Mouse (Mus musculus) urinary bladder, postnatal 25 days (tissue): Measurements from ENCODE around the gene Tmprss12.
"Not testable (repeated sequence)": the region's sequence is repeated elsewhere in the genome, so short reads cannot be mapped to it uniquely, and the experiment has no call there.

Experiments used
- DNase-seq: peaks from one replicate; pipeline ENCODE4 v3.0.0; 2022; ENCODE audit warnings: low spot score

Gene Tmprss12

DNA sequence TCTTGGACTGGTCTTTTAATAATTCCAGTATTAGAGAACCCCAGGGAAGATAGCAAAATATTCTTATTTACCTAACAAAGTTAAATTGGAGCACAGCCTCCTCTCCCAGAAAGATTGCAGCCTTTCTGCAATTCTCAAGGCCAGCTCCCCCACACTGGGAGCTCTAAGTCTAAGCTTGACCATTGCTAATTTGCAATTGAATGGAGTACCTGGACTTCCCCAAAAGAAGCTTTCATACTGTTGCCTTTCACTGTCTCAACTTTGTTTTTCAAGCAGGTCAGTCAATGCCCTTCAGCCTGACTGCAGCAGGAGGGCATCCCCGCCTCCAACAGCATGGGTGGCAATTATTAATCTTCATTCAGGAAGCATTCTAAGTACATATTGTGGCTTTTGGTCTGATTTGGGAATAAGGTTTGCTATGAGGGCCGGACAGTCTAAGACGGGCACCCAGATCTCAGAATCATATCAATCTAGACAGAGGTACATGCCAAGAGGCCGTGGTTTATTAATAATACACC, 6.8 kb upstream of the Tmprss12 start:
- not testable (repeated sequence) for DNase-seq

DNA sequence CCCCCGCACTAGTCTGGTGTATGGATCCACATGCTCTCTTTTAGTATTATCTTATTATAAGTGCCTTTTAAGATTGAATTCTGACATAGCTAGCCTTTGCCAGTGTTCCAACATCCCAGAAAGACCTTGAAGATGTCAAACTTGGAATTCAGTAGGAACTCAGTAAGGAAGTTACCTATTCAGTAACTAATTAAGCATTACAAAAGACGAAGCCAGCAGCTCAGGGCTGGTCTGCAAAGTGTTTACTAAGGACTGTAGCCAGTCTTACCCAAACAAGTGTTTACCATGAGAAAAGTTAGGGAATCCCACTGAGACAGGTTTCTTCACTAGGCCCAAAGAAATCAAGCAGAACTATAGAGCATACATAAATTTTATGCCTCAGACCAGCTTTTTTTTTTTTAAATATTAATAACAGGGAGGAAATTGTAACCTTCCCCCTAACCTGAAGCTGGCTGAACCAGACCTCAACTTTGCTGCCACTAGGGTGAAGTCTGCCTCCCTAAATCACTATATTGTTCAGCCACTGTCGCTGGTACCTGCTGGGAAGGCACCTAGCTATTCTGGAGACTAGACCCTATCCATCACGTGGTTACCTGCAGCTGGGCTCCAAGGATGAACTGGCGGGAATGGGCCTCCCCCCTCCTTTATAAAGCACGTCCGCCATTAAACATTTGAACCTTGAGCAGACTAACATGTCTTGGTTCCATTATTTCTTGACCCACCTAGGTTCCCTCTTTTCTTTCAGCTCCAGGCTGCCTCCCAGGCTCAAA, 5.7 kb upstream of the Tmprss12 start:
- DNase-seq = no peak

DNA sequence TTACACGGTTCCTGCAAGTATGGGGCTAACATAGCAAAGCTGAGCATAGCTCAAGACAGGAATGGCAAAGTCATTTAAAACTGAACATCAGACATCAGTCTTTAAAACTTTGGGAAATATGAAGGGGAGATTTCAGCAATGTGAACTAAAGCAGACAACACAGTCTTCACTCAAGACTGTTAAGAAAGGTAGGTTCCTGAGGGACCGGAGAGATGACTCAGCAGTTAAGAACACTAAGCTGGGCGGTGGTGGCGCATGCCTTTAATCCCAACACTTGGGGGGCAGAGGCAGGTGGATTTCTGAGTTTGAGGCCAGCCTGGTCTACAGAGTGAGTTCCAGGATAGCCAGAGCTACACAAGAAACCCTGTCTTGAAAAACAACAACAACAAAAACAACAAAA, 4.2 kb upstream of the Tmprss12 start:
- DNase-seq = no peak

DNA sequence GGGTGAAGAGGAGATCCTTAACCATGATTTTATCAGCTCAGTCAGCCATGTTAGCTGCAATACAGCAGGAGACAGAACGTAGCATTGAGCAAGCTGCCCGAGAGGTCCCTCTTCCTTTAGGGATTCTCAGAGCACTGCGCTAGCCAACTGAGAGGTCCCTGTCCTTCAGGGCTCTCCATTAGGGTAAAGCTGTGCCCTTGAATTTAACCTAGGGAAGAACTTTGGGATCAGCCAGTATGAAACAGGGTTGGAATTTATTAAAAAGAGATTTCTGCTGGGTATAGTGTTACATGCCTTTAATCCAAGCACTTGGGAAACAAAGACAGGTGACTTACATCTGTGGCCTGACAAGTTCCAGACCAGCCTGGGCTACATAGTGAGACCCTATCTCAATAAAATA, 3.1 kb upstream of the Tmprss12 start:
- DNase-seq = no peak

DNA sequence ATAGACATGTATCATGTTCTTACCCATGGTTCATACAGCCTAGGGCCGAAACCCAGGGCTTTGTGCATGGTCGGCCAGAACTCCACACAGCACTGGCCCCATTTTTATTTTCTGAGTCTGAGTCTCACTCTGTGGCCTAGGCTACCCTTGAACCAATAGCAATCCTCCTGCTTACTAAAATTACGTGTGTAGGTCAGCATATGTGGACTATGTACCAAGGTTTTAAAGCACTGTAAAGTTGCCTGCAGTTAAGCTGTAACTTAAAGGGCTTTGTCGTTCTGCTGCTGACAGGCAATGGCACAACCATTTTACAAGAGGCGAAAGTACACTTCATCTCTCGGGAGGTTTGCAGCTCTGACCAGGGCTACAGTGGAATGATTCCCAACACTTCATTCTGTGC, 8.3 kb downstream of the Tmprss12 start:
- no peak for DNase-seq

DNA sequence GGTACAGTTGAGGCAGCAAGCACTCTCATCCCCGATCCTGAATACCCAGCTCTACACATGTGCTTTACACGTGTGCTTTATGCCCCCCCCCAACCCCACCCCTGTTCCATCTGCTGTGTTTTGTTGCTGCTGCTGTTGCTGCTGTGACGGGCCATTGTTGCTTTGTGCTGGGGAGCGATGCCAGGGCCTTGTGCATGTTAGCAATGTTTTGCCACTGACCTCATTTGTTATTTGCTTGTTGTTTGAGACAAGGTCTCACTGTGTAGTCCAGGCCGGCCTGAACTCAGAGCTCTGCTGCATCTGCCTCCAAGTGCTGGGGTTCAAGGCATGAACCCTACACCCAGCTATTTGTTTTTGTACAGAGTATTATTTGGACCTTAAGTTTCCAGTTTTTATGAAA, 10.2 kb downstream of the Tmprss12 start:
- no peak for DNase-seq

DNA sequence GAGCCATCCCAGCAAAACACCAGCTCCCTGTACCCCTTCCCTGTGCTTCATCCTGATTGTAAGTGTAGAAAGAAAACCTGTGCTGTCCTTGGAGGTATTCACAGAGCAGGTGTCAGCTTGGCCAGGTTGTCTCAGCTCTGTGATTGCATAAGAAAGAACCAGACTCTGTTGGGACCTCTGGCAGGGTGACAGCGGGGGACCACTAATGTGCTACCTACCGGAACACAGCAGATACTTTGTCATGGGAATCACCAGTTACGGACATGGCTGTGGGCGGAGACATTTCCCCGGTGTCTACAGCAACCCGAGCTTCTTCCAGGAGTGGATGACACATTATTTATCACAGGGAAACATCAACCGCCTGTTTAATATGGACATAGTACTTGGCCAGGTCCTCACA, 11.7 kb downstream of the Tmprss12 start:
- DNase-seq = no peak

DNA sequence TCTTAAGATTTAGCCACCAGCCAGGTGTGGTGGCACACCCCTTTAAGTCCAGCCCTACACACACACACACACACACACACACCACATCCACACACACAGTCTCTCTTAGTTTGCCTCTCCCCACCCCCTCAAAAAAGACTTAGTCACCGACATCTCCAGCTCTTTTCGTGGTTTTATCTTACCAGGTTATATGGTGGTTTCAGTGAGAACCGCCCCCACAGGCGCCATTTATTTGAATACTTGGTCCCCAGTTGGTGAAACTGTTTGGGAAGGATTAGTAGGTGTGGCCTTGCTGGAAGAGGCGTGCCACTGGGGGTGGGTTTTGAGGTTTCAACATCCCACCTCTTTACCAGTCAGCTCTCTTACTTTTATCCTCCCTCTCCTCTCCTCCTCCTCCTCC, 17.2 kb downstream of the Tmprss12 start:
- DNase-seq = no peak

DNA sequence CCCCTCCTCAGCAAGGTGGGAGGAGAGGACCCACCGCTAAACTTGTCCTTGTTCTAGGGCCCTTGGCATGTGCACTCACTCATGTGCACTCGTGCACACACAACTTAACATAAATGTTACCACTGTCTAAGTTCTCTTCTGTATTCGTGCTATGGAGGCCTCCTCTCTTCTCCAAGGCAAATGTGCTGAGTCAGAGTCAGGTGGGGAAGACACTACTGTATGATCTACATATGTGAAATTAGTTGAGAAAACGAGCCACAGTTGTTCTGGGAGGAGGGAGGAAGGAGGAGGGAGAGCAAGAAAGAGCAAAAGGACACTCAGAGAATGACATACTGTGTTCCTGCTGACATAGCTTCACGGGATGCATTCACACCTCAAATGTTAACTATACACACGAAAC, 19.9 kb downstream of the Tmprss12 start:
- no peak for DNase-seq

DNA sequence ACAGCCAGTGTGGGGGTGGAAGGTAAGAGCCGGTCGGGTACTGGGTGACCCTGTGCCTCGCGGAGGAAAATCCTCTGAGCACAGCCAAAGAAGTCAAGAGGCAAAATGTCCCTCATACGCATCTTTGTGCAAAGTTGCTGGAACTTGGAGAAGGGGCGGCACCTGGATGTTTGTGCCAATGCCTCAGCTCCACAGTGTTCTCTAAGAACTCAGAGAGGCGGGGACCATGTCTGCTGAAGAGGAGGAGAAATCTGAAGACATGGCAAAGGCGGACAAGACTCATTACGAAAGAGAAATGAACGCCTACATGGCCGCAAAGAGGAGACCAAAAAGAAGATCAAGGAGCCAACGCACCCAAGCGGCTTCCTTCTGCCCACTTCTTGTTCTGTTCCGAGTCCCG, 20.9 kb downstream of the Tmprss12 start:
- DNase-seq = no peak

DNA sequence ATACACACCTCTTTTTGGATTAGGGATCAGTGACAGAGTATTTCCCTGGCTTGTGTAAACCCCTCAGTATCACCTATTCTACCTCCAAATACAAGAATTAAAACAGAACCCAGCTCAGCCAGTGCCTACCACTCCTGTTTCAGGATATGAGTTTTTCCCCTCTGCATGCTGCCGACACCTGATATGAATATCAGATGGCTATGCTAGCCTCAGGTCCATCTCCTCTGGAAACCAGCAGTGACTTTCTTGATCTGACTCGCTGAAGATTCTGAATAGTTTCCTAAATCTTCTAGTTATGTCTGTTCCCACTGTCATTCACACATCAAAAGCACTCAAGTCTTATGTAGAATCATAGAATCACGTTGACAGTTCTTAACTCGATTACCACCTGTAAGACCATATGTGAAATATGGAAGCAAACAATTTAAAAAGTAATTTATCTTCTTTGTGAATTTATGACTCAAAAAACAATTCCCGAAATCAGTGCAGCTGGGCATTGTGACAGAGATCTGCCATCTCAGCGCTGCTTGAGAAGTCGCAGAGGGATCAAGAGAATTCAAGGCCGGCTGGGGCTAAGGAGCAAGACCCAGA, 22.9 kb downstream of the Tmprss12 start:
- no peak for DNase-seq

DNA sequence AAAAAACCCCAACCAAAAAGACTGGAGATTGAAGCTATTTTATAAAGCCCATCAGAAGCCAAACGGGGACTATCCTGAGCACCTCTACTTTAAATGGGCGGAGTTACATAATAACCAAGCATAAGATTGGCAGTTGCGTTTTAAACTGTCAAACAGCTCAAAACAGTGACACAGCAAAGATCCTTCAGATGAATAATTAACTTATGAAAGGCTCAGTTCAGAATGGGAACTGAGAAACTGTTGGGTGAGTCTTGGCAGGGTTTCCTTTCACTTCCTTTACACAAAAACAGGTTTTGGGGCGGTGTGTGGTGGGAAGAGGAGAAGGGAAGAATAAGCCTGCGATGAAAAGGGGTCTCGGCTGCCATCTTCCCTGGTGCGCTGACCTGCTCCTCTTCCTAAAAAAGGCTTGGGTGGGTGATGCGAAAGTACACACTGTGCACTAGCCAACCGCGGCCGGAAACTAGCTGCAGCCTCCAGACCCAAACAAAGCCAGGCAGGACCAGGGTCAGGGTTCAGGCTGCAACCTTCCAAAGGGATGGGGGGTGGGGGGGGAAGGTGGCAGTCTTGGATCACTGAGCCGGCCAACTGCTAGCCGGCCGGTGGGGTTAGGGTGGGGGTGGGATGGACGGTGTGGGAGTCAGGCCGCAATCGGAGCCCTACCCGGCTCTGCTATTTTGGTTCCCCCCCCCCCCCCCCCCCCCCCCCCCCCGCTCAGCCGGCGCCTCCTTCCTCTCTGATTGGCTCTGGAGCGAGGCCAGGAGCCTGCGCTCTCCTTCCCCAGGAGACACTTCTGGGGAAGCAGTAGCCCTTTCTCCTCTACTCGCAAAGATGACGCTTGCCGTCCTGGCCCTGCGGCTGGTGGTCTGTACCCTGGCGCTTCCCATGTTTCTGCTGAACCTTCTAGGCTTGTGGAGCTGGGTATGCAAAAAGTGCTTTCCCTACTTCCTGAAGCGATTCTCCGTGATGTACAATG, 23.7 kb downstream of the Tmprss12 start, which contains the start of gene Mettl7a1:
Gene Mettl7a1 (plus strand): TSS at position 122 of the 973 bp plus-strand sequence.
- DNase-seq = peak; percentile 73

DNA sequence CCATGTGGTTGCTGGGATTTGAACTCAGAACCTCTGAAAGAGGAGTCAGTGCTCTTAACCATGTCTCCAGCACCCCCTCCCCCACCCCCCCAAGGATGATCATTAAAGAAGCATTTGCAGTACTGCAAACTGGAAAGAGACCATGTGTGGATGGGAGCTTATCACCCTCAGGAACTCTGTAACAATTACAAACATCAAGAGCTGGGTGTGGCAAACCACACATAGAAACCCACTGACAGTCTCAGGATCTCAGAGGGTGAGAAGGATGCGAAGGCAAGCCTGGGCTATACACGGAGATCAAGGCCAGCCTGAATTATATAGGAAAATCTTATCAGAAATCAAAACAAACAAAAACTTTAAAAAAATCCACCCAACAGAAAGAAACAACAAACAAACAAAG, 25.6 kb downstream of the Tmprss12 start:
- no peak for DNase-seq

DNA sequence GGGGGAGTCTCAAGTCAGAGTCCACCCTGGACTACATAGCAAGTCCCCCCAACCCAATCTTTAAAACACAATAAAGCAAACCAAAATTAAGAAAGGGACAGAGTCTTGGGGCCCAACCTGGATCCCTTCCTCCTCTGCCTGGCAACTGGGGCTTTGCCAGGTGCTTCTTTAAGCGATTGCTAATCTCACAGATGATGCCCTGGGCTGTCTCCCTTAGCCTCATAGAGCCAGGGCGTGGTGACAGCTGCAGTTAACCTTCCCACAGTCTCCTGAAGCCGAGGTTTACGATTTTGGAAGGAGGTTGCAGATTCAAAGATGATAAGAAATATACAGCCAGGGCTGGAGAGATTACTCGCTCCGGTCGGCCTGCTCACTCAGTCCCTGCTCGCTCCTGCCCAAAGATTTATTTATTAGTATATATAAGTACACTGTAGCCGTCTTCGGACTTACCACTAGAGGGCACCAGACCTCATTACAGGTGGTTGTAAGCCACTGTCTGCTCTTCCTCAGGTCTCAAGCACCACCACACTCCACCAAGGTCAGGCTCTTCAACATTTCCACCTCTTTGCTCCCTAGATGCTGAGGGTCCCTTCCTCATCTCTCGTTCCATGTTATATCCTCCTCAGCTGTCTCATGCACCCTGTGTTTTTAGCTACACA, 26.9 kb downstream of the Tmprss12 start:
- DNase-seq = not testable (repeated sequence)

DNA sequence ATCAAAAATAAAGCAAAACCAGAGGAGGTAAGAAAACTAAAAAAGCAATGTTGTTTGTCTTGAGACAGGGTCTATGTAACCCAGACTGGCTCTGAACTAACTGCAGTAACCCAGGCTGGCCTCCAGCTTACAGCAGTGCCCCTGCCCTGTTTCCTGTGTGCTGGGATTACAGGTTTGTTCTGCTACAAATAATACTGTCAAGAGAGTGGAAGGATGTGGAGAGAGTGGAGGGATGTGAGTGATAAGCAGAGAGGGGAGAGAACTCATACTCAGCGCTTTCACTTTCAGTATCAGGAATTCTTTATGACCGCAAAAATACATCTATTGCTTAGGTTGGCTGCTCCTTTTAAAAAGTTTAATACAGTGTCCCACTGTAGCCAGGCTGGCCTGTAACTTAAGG, 31.7 kb downstream of the Tmprss12 start:
- DNase-seq = no peak

DNA sequence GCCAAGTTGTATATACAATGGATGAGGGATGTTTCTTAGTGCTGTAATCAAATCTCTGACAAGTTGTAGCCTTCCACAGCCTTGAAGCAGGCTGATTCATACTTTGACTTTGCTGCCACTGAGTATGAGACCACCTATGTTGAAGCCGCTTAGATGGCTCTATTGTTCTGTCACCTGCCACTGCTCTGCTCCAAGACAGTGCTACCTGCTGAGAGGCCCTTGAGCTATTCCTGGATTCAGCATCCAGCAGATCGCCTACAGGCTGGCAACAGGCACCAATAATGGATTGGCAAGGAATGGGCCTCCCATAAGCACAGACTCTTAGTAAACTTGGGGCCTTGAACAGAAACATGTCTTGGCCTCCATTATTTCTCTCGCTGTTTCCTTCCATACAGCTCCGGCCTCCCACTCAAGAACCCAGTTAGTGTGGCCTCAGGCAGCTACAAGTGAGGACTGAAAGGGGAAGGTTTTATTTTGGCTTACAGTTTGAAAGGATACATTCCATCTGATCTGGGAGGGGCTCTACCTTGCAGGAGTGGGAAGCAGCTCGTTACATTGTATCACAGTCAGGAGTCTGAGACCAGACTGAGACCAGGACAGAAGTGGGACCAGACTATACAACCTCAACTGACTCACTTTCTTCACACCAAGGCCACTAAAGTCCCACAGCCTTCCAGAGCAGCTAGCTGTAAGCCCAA, 34.0 kb downstream of the Tmprss12 start:
- no peak for DNase-seq

DNA sequence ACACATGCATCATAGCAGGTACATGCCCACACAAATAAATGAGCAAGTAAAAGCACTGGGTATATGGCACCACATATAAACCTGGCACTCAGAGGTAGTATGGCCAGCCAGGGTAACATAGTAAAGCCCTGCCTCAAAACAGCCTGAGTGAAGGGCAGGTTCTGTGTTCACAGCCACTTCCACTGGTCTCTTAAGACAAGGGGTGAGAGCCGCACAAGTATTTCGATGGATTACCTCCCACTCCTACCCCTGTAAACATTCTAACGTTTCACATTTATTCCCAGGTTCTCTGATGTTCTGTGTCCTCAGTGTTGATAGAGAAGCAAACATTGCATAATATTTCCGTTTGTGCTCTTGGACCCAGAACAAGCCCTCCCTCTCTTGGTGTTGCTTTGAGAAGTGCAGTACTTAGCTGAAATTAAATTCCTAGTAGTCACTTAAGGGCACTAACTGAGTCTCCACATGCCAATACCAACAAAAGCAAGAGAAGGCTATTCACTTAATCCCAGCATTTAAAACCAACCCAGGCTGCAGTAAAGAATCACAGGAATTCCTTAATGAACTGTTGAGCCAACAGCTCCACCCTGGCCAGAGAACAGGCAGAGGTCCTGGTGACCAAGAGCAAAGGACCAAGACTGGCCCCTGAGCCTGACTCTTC, 37.5 kb downstream of the Tmprss12 start:
- not testable (repeated sequence) for DNase-seq

DNA sequence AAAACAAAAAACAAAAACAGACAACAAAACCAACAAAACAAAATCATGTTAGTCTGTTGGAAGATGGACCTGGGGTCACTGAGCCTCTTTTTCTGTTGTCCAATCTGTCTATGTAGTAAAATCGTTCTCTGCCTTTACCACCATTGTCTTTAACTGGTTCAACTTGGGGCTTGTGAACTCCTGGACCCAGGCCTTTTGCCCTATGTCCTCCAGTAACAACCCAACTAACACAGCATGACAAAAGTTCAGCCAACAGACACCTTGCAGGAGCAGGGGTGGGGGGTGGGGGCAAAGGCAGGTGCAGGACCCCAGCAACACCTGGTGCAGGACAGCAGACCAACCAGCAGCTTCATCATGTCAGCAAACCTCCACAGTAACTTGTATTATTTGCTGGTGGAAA, 39.2 kb downstream of the Tmprss12 start:
- no peak for DNase-seq

DNA sequence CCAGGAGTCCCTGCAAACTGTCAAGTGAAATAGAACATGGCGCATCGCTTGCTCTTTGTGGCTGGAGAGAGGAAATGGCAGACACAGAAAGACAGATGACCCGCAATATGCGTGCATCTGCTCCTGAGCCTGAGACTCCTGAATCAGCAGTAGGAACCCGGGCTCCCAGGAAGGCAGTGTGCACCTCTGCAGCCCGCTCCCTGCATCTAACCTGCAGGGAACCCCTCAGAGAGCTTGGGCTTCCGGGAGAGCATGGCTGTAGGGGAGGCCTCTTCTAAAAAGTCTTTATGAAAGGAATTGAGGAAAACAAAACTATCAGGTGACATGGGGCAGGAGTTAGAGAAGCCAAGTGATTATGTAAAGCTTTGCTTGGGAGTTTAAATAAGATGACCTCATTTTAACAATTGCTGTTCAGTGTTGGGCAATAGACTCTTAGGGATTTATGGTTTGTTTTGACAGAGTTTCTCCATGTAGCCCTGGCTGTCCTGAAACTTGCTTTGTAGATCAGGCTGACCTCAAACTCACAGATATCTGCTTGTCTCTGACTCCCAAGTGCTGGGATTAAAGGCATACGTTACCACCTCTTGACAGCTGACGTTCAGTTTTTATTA, 39.8 kb downstream of the Tmprss12 start:
- no peak for DNase-seq

DNA sequence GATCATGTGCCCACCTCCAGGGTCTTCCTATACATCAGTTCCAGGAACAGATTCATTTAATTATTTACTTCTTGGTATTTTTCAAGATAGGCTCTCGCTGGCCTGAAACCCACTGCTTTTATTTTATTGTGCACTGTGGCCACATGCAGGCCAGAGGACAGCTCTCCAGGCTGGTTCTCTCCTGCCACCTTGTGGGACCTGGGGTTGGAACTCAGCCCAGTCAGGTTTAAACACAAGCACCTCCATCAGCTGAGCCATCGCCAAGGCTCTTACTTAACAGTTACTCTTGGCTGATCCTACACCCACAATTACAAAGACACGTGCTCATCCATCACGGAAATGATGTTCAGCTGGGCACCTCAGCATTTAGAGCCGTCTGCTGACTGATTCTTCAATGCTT, 40.5 kb downstream of the Tmprss12 start:
- DNase-seq = peak; percentile 33
